Mouse (Mus musculus): ENCODE measurements around the gene Golga7b. TPM values are rescaled to one million over a fixed set of nuclear protein-coding genes. Genes with fewer than 3 reads are reported as not detected.

Gene Golga7b
- polyA plus RNA-seq, 1 experiment from 2014 or later: 62.7 TPM

DNA sequence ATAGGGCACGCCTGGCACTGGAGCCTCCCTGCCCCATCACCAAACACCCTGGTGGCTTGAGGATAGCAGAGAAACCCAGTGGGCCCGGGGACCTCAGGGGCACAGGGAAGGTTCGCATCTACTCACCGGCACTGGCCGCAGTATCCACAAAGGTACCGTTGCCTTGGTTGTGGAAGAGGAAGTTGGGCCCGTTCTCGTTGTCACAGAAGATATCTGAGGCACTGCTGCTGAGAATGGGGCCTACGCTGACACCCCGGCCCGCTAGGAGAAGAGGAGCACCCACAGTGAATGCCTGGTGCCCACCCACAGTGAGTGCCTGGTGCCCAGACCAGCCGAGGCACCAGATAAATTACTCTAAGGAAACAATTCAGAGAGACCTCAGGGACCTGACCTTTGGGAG lies 61.6 kb downstream of the Golga7b start:
- no peaks in the 10 kb centered on the region for H3K27me3 ChIP-seq (replicated peaks)
- no peak overlapping the region for H3K9ac ChIP-seq
- no peak for ATAC-seq (replicated peaks)
- no peaks in the 10 kb centered on the region for H3K9me3 ChIP-seq
- H3K27ac ChIP-seq: no peak overlapping the region
- peaks cover 10% of the 10 kb centered on the region for H3K4me1 ChIP-seq
- H3K4me2 ChIP-seq: no peak overlapping the region
- no peaks in the 10 kb centered on the region for H3K36me3 ChIP-seq (replicated peaks)
- no peak overlapping the region for H3K4me3 ChIP-seq
- WGBS: 82% methylated on average over 12 of the region's 12 CpGs

DNA sequence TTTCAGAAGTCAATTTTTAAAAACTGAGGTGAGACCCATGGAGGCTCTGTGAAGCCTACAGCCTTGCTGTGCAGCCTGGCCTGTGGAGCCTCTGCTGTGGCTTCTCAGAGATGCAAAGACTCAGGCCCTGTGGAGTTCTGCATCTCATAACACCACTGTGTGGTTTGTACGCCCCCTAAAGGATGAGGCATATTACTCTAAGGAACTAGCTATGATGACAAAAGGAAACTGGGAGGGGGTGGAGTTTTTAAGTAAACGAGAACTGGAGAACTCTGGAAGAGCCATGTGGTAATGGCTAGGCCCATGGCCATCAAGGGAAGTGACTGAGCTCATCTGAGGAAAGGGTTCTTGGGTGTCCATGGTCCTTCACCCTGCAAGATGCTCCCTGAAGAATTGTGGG lies 64.0 kb downstream of the Golga7b start:
- no peak overlapping the region for H3K27ac ChIP-seq
- H3K27me3 ChIP-seq (replicated peaks): no peaks in the 10 kb centered on the region
- no peak overlapping the region for H3K4me3 ChIP-seq
- H3K4me2 ChIP-seq: no peak overlapping the region
- WGBS: 53% methylated on average over 2 of the region's 2 CpGs
- no peaks in the 10 kb centered on the region for H3K9me3 ChIP-seq
- H3K4me1 ChIP-seq: peaks cover 13% of the 10 kb centered on the region
- no peak for ATAC-seq (replicated peaks)
- H3K36me3 ChIP-seq (replicated peaks): no peaks in the 10 kb centered on the region
- no peak overlapping the region for H3K9ac ChIP-seq

DNA sequence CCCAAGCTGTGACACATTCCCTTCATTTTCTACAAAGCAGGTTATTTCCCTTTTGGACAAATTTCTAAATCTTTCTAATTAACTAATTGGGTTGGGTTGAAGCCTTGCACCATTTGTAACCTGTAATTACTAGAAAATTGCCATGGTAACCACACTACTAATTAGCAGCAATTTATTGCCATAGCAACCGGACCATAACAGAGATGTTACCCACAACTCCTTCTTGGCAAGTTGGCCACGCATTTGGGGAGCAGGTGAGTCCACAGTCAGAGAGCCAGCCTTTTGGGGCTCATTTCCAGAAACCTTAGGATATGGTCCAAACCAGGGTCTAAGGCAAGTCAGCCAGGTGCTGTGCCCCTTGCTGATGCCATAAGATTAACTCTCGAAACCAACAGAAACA lies 64.8 kb downstream of the Golga7b start:
- 78% methylated on average over 3 of the region's 3 CpGs for WGBS
- H3K4me2 ChIP-seq: no peak overlapping the region
- no peak for ATAC-seq (replicated peaks)
- peaks cover 16% of the 10 kb centered on the region for H3K4me1 ChIP-seq
- H3K4me3 ChIP-seq: no peak overlapping the region
- H3K27me3 ChIP-seq (replicated peaks): no peaks in the 10 kb centered on the region
- H3K36me3 ChIP-seq (replicated peaks): no peaks in the 10 kb centered on the region
- H3K27ac ChIP-seq: 0 out of 2 replicates have a peak overlapping the region, but pooled peaks have one; percentile 27
- no peaks in the 10 kb centered on the region for H3K9me3 ChIP-seq
- no peak overlapping the region for H3K9ac ChIP-seq

DNA sequence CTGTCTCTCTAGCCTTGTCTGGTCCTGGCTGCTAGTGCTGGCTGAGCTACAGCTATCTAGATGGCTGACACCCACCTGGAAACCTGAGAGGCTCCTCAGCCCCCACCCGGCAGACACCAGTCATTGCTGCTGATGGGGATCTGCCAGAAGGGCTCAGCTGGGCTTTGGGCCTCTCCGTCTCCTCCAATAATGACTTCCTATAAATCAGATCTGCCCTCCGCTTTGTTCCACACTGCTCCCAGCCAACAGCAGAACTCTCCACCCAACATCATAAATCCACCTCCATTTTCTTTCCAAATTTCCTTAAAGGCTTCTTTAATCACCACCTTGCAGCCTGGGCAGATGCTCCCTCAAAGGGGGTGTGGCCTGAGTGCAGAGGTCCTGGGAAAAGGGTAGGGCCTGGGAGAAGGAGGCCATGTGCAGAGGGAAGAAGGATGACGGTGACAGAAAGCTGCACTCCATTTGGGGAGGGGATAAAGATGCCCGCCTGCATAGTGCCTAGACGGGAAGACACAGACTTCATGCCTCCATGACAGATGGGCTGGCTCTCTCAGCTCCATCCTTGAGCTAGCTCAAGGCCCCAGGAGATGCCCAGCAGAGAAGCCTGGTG lies 67.8 kb downstream of the Golga7b start:
- Histone ChIP-seq H3K27ac (no peak overlapping the region), H3K27me3 (replicated peaks) (no peaks in the 10 kb centered on the region), H3K4me2 (no peak overlapping the region), H3K4me3 (no peak overlapping the region), H3K4me1 (peaks cover 35% of the 10 kb centered on the region), H3K36me3 (replicated peaks) (no peaks in the 10 kb centered on the region), H3K9me3 (no peaks in the 10 kb centered on the region), H3K9ac (no peak overlapping the region)
- ATAC-seq (replicated peaks): no peak
- 63% methylated on average over 6 of the region's 6 CpGs for WGBS

DNA sequence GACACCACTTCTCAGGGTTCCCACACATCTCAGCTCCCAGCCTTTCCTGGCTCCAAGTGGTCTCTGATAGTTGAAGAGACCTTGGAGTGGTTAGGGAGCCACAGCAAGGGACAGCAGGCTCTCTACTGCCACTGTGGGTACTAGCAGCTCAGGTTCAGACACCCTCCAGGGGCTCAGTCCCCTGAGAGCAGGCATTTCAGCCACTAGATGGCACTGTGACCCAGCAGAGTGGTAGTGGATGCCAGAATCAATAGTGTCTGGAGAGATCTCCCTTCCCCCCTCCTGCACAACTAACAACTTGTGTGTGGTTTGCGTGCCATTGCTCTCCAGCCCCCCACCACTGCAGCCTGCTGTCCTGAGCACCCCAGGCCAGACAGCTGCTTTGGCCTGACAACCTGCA lies 68.5 kb downstream of the Golga7b start:
- no peak overlapping the region for H3K9ac ChIP-seq
- no peak overlapping the region for H3K4me2 ChIP-seq
- H3K36me3 ChIP-seq (replicated peaks): no peaks in the 10 kb centered on the region
- no peaks in the 10 kb centered on the region for H3K9me3 ChIP-seq
- ATAC-seq (replicated peaks): peak; percentile 80
- no peak overlapping the region for H3K4me3 ChIP-seq
- H3K4me1 ChIP-seq: peaks cover 35% of the 10 kb centered on the region
- peak overlapping the region; percentile 62; the same call in 1 of the 2 replicates for H3K27ac ChIP-seq
- WGBS: 6% methylated on average over 1 of the region's 1 CpGs
- H3K27me3 ChIP-seq (replicated peaks): no peaks in the 10 kb centered on the region

DNA sequence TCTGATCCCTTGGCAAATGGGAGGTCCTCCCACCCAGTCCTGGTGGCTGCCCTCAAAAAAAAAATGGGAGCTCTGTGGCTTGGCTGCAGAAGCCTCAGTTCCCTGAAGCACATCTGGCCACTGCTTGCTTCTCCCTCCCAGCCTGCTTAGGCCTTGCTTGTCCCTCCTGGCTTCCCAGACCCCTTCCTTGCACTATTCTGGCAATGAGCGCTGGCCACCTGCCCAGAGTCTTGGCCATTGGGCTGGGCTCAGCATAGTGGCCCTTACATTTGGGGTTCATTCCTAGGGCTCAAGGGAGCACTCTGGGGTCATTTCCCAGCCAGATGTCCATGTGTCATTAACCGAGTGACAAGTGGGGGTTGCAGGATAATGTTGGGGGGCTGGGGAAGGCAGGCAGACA lies 69.2 kb downstream of the Golga7b start:
- no peaks in the 10 kb centered on the region for H3K9me3 ChIP-seq
- H3K36me3 ChIP-seq (replicated peaks): no peaks in the 10 kb centered on the region
- H3K27ac ChIP-seq: peak overlapping the region; percentile 62; the same call in 1 of the 2 replicates
- peak; percentile 21; the same call in 1 of the 2 replicates for ATAC-seq (replicated peaks)
- no peak overlapping the region for H3K4me2 ChIP-seq
- H3K9ac ChIP-seq: no peak overlapping the region
- peaks cover 35% of the 10 kb centered on the region for H3K4me1 ChIP-seq
- H3K27me3 ChIP-seq (replicated peaks): no peaks in the 10 kb centered on the region
- no peak overlapping the region for H3K4me3 ChIP-seq
- WGBS: 74% methylated on average over 2 of the region's 2 CpGs

DNA sequence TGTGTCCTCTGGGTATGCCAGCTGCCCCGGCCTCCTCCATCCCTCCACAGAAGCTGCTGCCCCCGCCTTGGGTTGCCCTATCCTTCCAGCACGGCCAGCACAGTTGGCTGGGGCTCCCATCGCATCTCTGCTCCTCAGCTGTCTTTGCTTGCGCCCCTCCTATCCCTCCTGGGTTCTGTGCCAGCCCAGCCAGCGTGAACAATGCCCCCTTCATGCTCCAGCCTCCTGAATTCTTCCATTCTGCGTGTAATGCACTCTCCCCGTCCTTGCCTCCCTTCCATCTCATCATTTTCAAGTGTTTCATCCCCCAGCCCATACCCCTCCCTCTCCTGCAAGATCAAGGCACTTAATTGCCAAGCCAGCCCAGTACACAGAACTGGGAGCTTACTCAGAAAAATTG lies 69.6 kb downstream of the Golga7b start:
- H3K27me3 ChIP-seq (replicated peaks): no peaks in the 10 kb centered on the region
- H3K27ac ChIP-seq: peak overlapping the region; percentile 62
- 35% methylated on average over 8 of the region's 8 CpGs for WGBS
- no peak overlapping the region for H3K9ac ChIP-seq
- no peaks in the 10 kb centered on the region for H3K9me3 ChIP-seq
- ATAC-seq (replicated peaks): peak; percentile 67
- H3K36me3 ChIP-seq (replicated peaks): no peaks in the 10 kb centered on the region
- H3K4me1 ChIP-seq: peaks cover 32% of the 10 kb centered on the region
- H3K4me3 ChIP-seq: no peak overlapping the region
- no peak overlapping the region for H3K4me2 ChIP-seq

DNA sequence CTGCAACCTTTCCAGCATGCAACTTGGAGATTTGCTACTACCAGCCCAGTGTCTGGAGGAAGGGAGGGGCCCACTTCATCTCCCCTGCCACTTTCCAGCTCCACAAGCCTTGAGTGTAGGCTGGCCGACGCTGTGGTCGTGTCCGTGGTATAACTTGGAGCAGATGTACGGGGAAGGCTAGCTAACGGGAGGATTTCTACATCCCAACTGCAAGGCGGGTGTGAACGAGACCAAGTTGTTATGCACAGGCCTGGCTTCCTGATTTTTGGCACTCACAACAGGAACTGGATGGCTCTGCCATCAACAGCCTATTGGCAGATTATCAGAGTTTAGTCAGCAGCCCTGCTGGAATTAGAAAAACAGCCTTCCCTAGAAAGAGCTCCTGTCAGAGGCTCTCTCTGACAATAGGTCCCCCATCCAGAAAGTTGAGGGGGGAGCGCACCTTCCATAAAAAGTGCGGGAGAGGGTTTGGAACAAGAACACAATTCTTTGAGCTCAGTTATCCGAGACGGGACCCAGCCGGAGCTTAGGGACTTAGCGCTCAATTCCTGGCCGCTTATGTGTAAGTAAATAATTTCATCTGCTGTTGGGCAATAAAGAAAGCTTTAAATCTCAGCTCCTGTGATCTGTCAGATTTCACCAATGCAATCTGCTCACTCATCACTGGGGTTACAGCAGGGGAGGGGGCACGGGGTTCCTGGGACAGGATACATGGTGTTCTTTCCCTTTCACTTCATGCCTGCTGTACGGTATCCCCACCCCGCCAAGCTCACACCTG lies 70.5 kb downstream of the Golga7b start:
- Histone ChIP-seq H3K4me1 (peaks cover 32% of the 10 kb centered on the region), H3K27ac (peak overlapping the region; percentile 62), H3K27me3 (replicated peaks) (no peaks in the 10 kb centered on the region), H3K4me3 (no peak overlapping the region), H3K9me3 (no peaks in the 10 kb centered on the region), H3K9ac (no peak overlapping the region), H3K4me2 (peak overlapping the region; percentile 1; the same call in 1 of the 2 replicates), H3K36me3 (replicated peaks) (no peaks in the 10 kb centered on the region)
- 44% methylated on average over 18 of the region's 18 CpGs for WGBS
- ATAC-seq (replicated peaks): no peak

Small RNA genes within 50 kb of the gene (microRNA-seq; reads per million reads assigned to microRNA genes)
- not detected for gene Gm26339
- 2.2 reads per million, percentile 7 among the genes with 10 or more reads in this experiment for gene Mir3085

Other genes starting within 250 kb of the Golga7b start
- 0.56 and 0.83 TPM in 2 replicates for gene Ankrd2, start 211.6 kb upstream of the Golga7b start, polyA plus RNA-seq (2015; fragmentation: Nextera tagmentation; extraction: Ambion mirVana)
- gene Hoga1, start 202.0 kb upstream of the Golga7b start, polyA plus RNA-seq (2015; fragmentation: Nextera tagmentation; extraction: Ambion mirVana): 1.1 and 1.3 TPM in 2 replicates
- not detected in 2 replicates for gene 4933411K16Rik, start 195.3 kb upstream of the Golga7b start, polyA plus RNA-seq (2015; fragmentation: Nextera tagmentation; extraction: Ambion mirVana)
- gene Morn4, start 161.2 kb upstream of the Golga7b start, polyA plus RNA-seq (2015; fragmentation: Nextera tagmentation; extraction: Ambion mirVana): 154 and 162 TPM in 2 replicates
- 30.1 and 30.6 TPM in 2 replicates for gene Pi4k2a, start 157.1 kb upstream of the Golga7b start, polyA plus RNA-seq (2015; fragmentation: Nextera tagmentation; extraction: Ambion mirVana)
- 6.3 and 7.3 TPM in 2 replicates for gene Avpi1, start 118.5 kb upstream of the Golga7b start, polyA plus RNA-seq (2015; fragmentation: Nextera tagmentation; extraction: Ambion mirVana)
- 2.9 and 4.6 TPM in 2 replicates for gene Marveld1, start 100.2 kb upstream of the Golga7b start, polyA plus RNA-seq (2015; fragmentation: Nextera tagmentation; extraction: Ambion mirVana)
- gene Zfyve27, start 83.6 kb upstream of the Golga7b start, polyA plus RNA-seq (2015; fragmentation: Nextera tagmentation; extraction: Ambion mirVana): 70.3 and 74.2 TPM in 2 replicates
- gene Sfrp5, start 45.3 kb upstream of the Golga7b start, polyA plus RNA-seq (2015; fragmentation: Nextera tagmentation; extraction: Ambion mirVana): 1.1 and 1.3 TPM in 2 replicates
- gene Crtac1, start 184.2 kb downstream of the Golga7b start, polyA plus RNA-seq (2015; fragmentation: Nextera tagmentation; extraction: Ambion mirVana): 24.6 and 26.1 TPM in 2 replicates

Data from midbrain, embryonic 15.5 days (tissue).